In the genomic region with DNA sequence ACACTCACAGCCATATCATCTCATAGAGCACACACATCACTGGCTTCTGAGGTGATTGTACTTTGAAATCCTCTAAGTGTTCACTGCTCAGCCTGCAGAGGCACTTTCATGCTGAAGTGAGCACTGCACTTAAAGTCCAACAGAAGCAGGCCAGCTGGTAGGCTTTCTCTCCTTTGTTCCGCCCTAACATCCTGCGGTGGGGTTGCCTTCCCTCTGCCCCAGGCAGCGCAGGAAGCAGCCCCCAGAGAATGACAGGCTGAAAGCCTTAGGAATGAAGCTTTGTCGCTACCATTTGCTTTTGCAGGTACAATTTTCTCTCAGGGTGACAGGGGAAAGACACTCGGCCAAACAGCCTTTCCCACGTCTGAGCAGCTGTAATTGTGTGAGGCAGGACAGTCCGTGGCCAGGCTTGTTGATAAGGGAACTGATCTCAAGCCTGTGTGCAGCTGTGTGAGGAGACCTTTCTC, we compare ENCODE assay signal across 10 mouse cellular contexts. TPM values are rescaled to one million over a fixed set of nuclear protein-coding genes. Genes with fewer than 3 reads are reported as not detected.
DNase-seq lines count a peak whose midpoint lies in the region; ATAC-seq and TF ChIP-seq lines count a peak whose summit lies in the region.
"Had no signal": no experiment of that assay in that cellular context is flagged by ENCODE, and none has a peak within 500 bp of the region (broad histone marks: within the 10 kb centered on the region; RNA-seq: fewer than 3 reads in every experiment).

No protein-coding gene starts in this region.

- WGBS in heart, embryonic 14.5 days, result 47% methylated on average over 7 of the region's 7 CpGs
- WGBS in forebrain, embryonic 16.5 days, result 24% methylated on average over 7 of the region's 7 CpGs
- WGBS in midbrain, embryonic 13.5 days, result 19% methylated on average over 7 of the region's 7 CpGs

- ATAC-seq in heart, embryonic 14.5 days (ENCODE audit: insufficient number of reproducible peaks, insufficient read depth, low FRiP score, low read depth), result no peak
- peak; percentile 67 for ATAC-seq in forebrain, embryonic 16.5 days
- ATAC-seq in midbrain, embryonic 13.5 days, result peak; percentile 85
- ATAC-seq: liver, embryonic 12.5 days had no signal

- TF ChIP-seq CTCF in brain, embryonic 14.5 days (IDR thresholded peaks at IDR 0.05; ENCODE audit: borderline replicate concordance, extremely low read depth, insufficient read depth, insufficient read length), result no peak

- no peak for DNase-seq in heart, adult 9 months (ENCODE audit: low spot score in 2 of 2)
- DNase-seq in brain, embryonic 14.5 days (ENCODE audit: low read depth), result peak; percentile 81
- DNase-seq in thymus, postnatal 4 days, result no peak
- DNase-seq in spleen, postnatal 10 days (ENCODE audit: low spot score in 2 of 2), result no peak
- DNase-seq in cerebellum, adult 11-12 months, result no peak
- DNase-seq: layer of hippocampus, adult 9-11 months had no signal

- no peak overlapping the region for H3K27ac ChIP-seq in heart, embryonic 14.5 days (replicated peaks in 1 of 2; ENCODE audit: control insufficient read depth in 1 of 2, insufficient read depth in 1 of 2, low read depth in 2 of 2, low read length in 2 of 2)
- H3K27ac ChIP-seq in forebrain, embryonic 16.5 days (ENCODE audit: low read length), result no peak overlapping the region; the same call in 1 of the 2 replicates
- H3K27ac ChIP-seq in midbrain, embryonic 13.5 days, result peak overlapping the region; percentile 89
- H3K27ac ChIP-seq: liver, embryonic 12.5 days had no signal

- no peaks in the 10 kb centered on the region for H3K27me3 ChIP-seq in heart, embryonic 14.5 days (ENCODE audit: control insufficient read depth, insufficient read depth, low read length)
- no peaks in the 10 kb centered on the region for H3K27me3 ChIP-seq in forebrain, embryonic 16.5 days (replicated peaks; ENCODE audit: control insufficient read depth, insufficient read depth, low read length)
- no peaks in the 10 kb centered on the region for H3K27me3 ChIP-seq in midbrain, embryonic 13.5 days
- H3K27me3 ChIP-seq: liver, embryonic 12.5 days had no signal

- no peaks in the 10 kb centered on the region for H3K9me3 ChIP-seq in heart, embryonic 14.5 days (ENCODE audit: control insufficient read depth, low read length)
- H3K9me3 ChIP-seq in forebrain, embryonic 16.5 days (ENCODE audit: control insufficient read depth, low read length), result no peaks in the 10 kb centered on the region
- H3K9me3 ChIP-seq in midbrain, embryonic 13.5 days, result no peaks in the 10 kb centered on the region
- H3K9me3 ChIP-seq: liver, embryonic 12.5 days had no signal

- H3K4me3 ChIP-seq in heart, embryonic 14.5 days (ENCODE audit: control insufficient read depth in 1 of 2, insufficient read depth in 1 of 2, low read depth in 1 of 2, low read length in 2 of 2), result no peak overlapping the region
- no peak overlapping the region for H3K4me3 ChIP-seq in forebrain, embryonic 16.5 days (replicated peaks; ENCODE audit: low read length)
- H3K4me3 ChIP-seq in midbrain, embryonic 13.5 days (replicated peaks), result no peak overlapping the region
- H3K4me3 ChIP-seq: liver, embryonic 12.5 days had no signal

- H3K4me2 ChIP-seq in heart, embryonic 14.5 days (ENCODE audit: low read length), result no peak overlapping the region
- H3K4me2 ChIP-seq in forebrain, embryonic 16.5 days (ENCODE audit: low read length), result no peak overlapping the region
- peak overlapping the region; percentile 31 for H3K4me2 ChIP-seq in midbrain, embryonic 13.5 days (replicated peaks)
- H3K4me2 ChIP-seq: liver, embryonic 12.5 days had no signal

- H3K9ac ChIP-seq in heart, embryonic 14.5 days (ENCODE audit: low read length), result peak overlapping the region; percentile 27; the same call in 1 of the 2 replicates
- 0 out of 2 replicates have a peak overlapping the region, but pooled peaks have one; percentile 11 for H3K9ac ChIP-seq in forebrain, embryonic 16.5 days (replicated peaks; ENCODE audit: low read depth, low read length)
- peak overlapping the region; percentile 42; the same call in 1 of the 2 replicates for H3K9ac ChIP-seq in midbrain, embryonic 13.5 days (replicated peaks)
- H3K9ac ChIP-seq: liver, embryonic 12.5 days had no signal

- peaks cover 0 to 3% of the 10 kb centered on the region in 2 experiments; a peak in 1 of 4 replicates for H3K4me1 ChIP-seq in heart, embryonic 14.5 days (ENCODE audit: control insufficient read depth in 2 of 2, insufficient read depth in 2 of 2, low read length in 2 of 2)
- H3K4me1 ChIP-seq in forebrain, embryonic 16.5 days (replicated peaks; ENCODE audit: control insufficient read depth, insufficient read depth, low read length), result peaks cover 15% of the 10 kb centered on the region
- peaks cover 35% of the 10 kb centered on the region for H3K4me1 ChIP-seq in midbrain, embryonic 13.5 days (replicated peaks)
- H3K4me1 ChIP-seq: liver, embryonic 12.5 days had no signal

- peaks cover 22% of the 10 kb centered on the region for H3K36me3 ChIP-seq in heart, embryonic 14.5 days (ENCODE audit: control insufficient read depth, insufficient read depth, low read length)
- H3K36me3 ChIP-seq in forebrain, embryonic 16.5 days (ENCODE audit: control insufficient read depth, insufficient read depth), result no peaks in the 10 kb centered on the region
- peaks cover 2% of the 10 kb centered on the region; the same call in 1 of the 2 replicates for H3K36me3 ChIP-seq in midbrain, embryonic 13.5 days

- TF ChIP-seq POLR2A in brain, embryonic 14.5 days (IDR thresholded peaks at IDR 0.05; ENCODE audit: borderline replicate concordance, extremely low read depth, insufficient read depth, insufficient read length, poor library complexity, severe bottlenecking), result no peak

RNA-seq across cellular contexts. Expression of a gene that starts 38.4 kb away (rescaled TPM):
- 68.7 and 71.7 TPM in 2 replicates for polyA plus RNA-seq in heart, embryonic 14.5 days (2014; fragmentation: Nextera tagmentation; extraction: Ambion mirVana)
- 40.5 and 43.2 TPM in 2 replicates for polyA plus RNA-seq in brain, embryonic 14.5 days (2012; rRNA removed)
- 33.5 and 35.8 TPM in 2 replicates for polyA plus RNA-seq in forebrain, embryonic 16.5 days (2015; fragmentation: Nextera tagmentation; extraction: Ambion mirVana)
- 40.7 and 42.2 TPM in 2 replicates for polyA plus RNA-seq in midbrain, embryonic 13.5 days (2015; fragmentation: Nextera tagmentation; extraction: Ambion mirVana)
